Mouse (Mus musculus) liver, embryonic 14.5 days (tissue): Measurements from ENCODE around the gene Tec. TPM values are rescaled to one million over a fixed set of nuclear protein-coding genes. Genes with fewer than 3 reads are reported as not detected.
A peak's percentile ranks its signal among the peaks of the same experiment; 100 is the strongest.

Experiments
- ATAC-seq: fragments of 200-750 bp; cut with Nextera tagmentation; 2 replicates; pipeline ENCODE4 v1.8.0; 2017; ENCODE audit warnings: moderate number of reproducible peaks, mild to moderate bottlenecking, moderate library complexity; ENCODE audit not compliant: insufficient read depth
- DNase-seq, 3 experiments: peaks; one replicate each; pipeline ENCODE4 v3.0.0-alpha.2; 2012 to 2013; ENCODE audit warnings: low read depth in 3 of 3, low spot score in 3 of 3
- H3K27ac ChIP-seq: fragments of 300-500 bp; sonication (generic); 2 replicates; pipeline ENCODE4 v1.5.1; 2014; ENCODE audit warnings: moderate library complexity, mild to moderate bottlenecking, control low read depth, inconsistent platforms
- H3K27me3 ChIP-seq: fragments of 300-500 bp; sonication (generic); 2 replicates; pipeline ENCODE4 v1.6.1; 2014; ENCODE audit warnings: mild to moderate bottlenecking, low read length, moderate library complexity; ENCODE audit not compliant: control insufficient read depth, insufficient read depth
- H3K36me3 ChIP-seq: fragments of 300-500 bp; sonication (generic); replicated peaks from 2 replicates; pipeline ENCODE4 v1.6.1; 2014; ENCODE audit warnings: low read depth; ENCODE audit not compliant: control insufficient read depth, insufficient read depth
- H3K4me1 ChIP-seq, 2 experiments: fragments of 200-500 bp in 1 of 2; fragments of 300-500 bp in 1 of 2; sonication (generic) in 1 of 2; replicated peaks; 2 replicates each; pipeline ENCODE4 v1.6.1; 2012 to 2014; ENCODE audit warnings: antibody characterized with exemption in 1 of 2, inconsistent platforms in 1 of 2, low read length in 1 of 2; ENCODE audit not compliant: control insufficient read depth in 2 of 2, insufficient read depth in 2 of 2
- H3K4me2 ChIP-seq: fragments of 300-500 bp; sonication (generic); 2 replicates; pipeline ENCODE4 v1.6.1; 2014; ENCODE audit warnings: low read depth, mild to moderate bottlenecking, control low read depth, moderate library complexity
- H3K4me3 ChIP-seq, 2 experiments: fragments of 200-500 bp in 1 of 2; fragments of 300-500 bp in 1 of 2; sonication (generic) in 1 of 2; 2 replicates each; pipeline ENCODE4 v1.5.1; 2012 to 2014; ENCODE audit warnings: low read depth in 2 of 2, low read length in 2 of 2, mild to moderate bottlenecking in 2 of 2, control low read depth in 1 of 2, inconsistent platforms in 1 of 2, moderate library complexity in 1 of 2; ENCODE audit not compliant: insufficient read depth in 1 of 2
- H3K9ac ChIP-seq: fragments of 300-500 bp; sonication (generic); replicated peaks from 2 replicates; pipeline ENCODE4 v1.6.1; 2014; ENCODE audit warnings: mild to moderate bottlenecking, control low read depth, moderate library complexity
- H3K9me3 ChIP-seq: fragments of 300-500 bp; sonication (generic); 2 replicates; pipeline ENCODE4 v1.6.1; 2016; ENCODE audit warnings: low read length, mixed read lengths; ENCODE audit not compliant: control insufficient read depth
- CTCF ChIP-seq: IDR thresholded peaks from 2 replicates; pipeline ENCODE4 v1.5.1; 2016; ENCODE audit warnings: antibody characterized with exemption, low read depth, control low read depth
- EP300 ChIP-seq: IDR thresholded peaks from 2 replicates; pipeline ENCODE4 v1.6.1; 2016; ENCODE audit warnings: antibody characterized with exemption, low read depth
- WGBS: fragments of 180-500 bp; shearing (Covaris S2); extraction: QIAGEN DNeasy Blood & Tissue Kit; methylation state at CpG from one replicate; pipeline ENCODE4 v1.1.7; 2014; ENCODE audit not compliant: insufficient replicate concordance; 5-methylcytosine and 5-hydroxymethylcytosine counted together
- polyA plus RNA-seq, 2 experiments: library from polyadenylated mRNA; depleted of rRNA in 1 of 2; stranded (reverse) in 1 of 2; unstranded in 1 of 2; fragments of >200 nt; fragmentation: Nextera tagmentation in 1 of 2; extraction: Ambion mirVana in 1 of 2; gene quantifications; 2 replicates each; pipeline versions ENCODE4 v1.2.1 to v1.2.3; 2012 to 2014

The Tec gene
- polyA plus RNA-seq, 2 experiments = 1.9 to 3.3 TPM

DNA sequence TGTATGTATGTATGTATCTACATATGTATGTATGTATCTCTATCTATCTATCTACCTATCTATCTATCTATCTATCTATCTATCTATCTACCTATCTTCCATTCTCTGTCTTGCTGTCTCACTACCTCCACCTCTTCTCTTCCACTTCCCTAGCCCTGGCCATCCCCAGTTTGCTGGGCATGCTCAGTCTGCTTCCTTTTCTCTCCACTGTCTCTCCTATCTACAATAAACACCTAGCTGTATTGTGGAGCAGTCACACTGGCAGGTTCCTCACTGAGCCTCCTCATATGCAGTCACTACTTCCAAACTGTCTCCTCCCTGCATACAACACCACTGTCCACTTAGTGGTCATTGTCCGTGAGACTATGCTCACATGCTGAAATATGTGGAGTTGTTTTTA lies 135.4 kb downstream of the Tec start:
- WGBS = 67% methylated on average over 1 of the region's 1 CpGs
- no peak overlapping the region for H3K27ac ChIP-seq
- no peaks in the 10 kb centered on the region for H3K27me3 ChIP-seq
- H3K9ac ChIP-seq = no peak overlapping the region
- no peaks in the 10 kb centered on the region; a peak in 1 of 4 replicates for H3K4me1 ChIP-seq
- TF ChIP-seq CTCF = no peak
- TF ChIP-seq EP300 = no peak
- H3K4me2 ChIP-seq = no peak overlapping the region
- no peaks in the 10 kb centered on the region for H3K9me3 ChIP-seq
- no peak for DNase-seq
- H3K4me3 ChIP-seq = no peak overlapping the region
- no peak for ATAC-seq
- H3K36me3 ChIP-seq = no peaks in the 10 kb centered on the region

DNA sequence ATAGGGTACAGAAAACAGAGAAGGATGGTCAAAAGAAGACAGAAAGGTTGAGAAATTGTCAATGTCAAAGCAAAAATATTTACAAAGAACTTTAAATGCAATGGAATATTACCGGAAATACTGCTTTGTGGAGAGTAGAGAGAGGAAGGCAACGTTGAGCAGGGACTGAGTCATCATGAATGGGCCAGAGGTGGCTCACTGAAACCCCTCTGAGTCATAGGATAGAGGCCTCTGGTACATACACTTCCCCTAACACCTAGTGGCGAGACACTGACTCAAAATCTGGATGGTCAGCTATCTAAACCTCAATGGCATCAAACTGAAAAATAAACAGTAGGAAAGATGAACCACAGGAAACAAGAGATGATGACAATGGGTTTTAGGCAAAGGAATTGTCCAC lies 142.9 kb downstream of the Tec start:
- no peak overlapping the region for H3K4me3 ChIP-seq
- no peaks in the 10 kb centered on the region for H3K4me1 ChIP-seq
- ATAC-seq = no peak
- no peaks in the 10 kb centered on the region for H3K36me3 ChIP-seq
- no peak for TF ChIP-seq CTCF
- TF ChIP-seq EP300 = no peak
- no peak overlapping the region for H3K27ac ChIP-seq
- no peaks in the 10 kb centered on the region for H3K27me3 ChIP-seq
- no peak overlapping the region for H3K9ac ChIP-seq
- H3K9me3 ChIP-seq = no peaks in the 10 kb centered on the region
- 44% methylated on average over 3 of the region's 3 CpGs for WGBS
- DNase-seq = no peak
- no peak overlapping the region for H3K4me2 ChIP-seq

DNA sequence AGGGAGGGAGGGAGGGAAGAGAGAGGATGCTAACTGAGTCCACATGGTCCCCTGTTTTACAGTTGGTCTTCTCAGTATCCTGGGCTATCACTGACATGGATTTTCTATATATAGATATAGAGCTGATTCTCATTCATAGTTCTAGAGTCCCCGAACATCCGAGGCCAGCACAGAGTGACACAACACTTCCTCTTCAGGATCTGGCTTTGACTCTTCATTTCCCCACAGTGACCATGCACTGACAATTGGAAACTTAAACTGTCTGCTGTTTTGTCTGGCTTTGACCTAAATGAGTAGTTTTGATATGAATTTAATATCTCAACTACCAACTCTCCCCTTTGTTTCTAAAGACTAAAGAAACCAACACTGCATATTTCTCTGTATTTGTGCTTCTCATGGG lies 144.9 kb downstream of the Tec start:
- H3K27ac ChIP-seq = no peak overlapping the region
- H3K9me3 ChIP-seq = no peaks in the 10 kb centered on the region
- H3K4me3 ChIP-seq = no peak overlapping the region
- no peak overlapping the region for H3K4me2 ChIP-seq
- DNase-seq (no peak), ATAC-seq (no peak)
- no peaks in the 10 kb centered on the region for H3K27me3 ChIP-seq
- no peaks in the 10 kb centered on the region for H3K4me1 ChIP-seq
- H3K9ac ChIP-seq = no peak overlapping the region
- H3K36me3 ChIP-seq = no peaks in the 10 kb centered on the region
- TF ChIP-seq EP300 (no peak), CTCF (no peak)
- 8% methylated on average over 2 of the region's 2 CpGs for WGBS

DNA sequence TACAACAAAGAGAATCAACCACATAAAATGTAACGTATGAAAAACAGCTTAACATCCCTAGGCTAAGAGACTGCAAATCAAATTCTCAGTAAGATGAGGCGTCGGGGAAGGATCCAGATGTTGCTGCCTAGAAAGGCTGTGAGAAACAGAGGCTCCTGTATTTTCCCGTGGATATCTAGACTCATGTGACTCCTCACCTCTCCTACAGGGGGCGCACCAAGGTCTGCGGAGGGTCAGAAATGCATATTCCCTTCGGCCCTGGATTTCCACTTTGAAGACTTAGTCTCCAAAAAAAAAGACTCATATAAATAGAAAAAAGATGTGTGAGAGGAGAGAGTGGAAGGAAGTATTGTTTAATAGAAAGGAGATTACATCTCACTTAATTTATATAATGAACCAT lies 147.7 kb downstream of the Tec start:
- Histone ChIP-seq H3K27ac (no peak overlapping the region), H3K4me1 (no peaks in the 10 kb centered on the region), H3K4me3 (no peak overlapping the region), H3K9me3 (no peaks in the 10 kb centered on the region), H3K4me2 (no peak overlapping the region), H3K36me3 (no peaks in the 10 kb centered on the region), H3K27me3 (no peaks in the 10 kb centered on the region), H3K9ac (no peak overlapping the region)
- TF ChIP-seq CTCF (peak; percentile 59), EP300 (no peak)
- WGBS = 50% methylated on average over 7 of the region's 7 CpGs
- no peak for DNase-seq
- no peak for ATAC-seq

DNA sequence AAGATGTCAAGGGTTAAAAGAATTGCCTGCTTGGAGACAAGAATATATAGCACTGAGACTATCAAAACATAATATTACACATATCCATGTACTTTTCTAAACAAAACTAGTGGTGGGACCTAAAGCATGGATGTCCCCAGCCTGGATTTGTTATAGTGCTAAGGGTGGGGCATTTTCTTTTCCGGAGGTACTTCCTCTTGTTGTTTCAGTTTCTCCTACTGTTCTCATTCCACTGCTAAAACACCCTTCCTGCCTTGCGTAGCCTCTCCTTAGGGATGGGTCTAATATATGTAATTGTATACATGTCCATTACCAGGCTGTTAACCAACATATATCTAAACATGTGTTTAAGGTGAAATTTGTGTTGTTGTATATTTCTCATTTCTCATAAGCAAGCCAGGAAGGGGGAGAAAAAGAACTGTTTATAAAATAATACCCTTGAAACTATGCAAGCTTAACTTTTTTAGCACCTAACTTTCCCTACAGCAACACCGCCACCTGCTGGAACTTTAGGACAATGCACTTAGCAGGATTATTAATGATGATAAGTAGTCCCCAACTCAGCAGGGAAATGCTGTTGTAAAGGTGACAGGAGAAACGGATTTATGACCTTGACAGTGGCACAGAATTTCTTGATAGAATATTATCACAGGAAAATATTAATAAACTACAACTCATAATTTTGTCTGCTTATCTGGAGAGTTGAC lies 157.6 kb downstream of the Tec start:
- H3K4me1 ChIP-seq = no peaks in the 10 kb centered on the region
- no peaks in the 10 kb centered on the region for H3K27me3 ChIP-seq
- peak; percentile 72 for TF ChIP-seq CTCF
- TF ChIP-seq EP300 = no peak
- no peak overlapping the region for H3K4me2 ChIP-seq
- H3K27ac ChIP-seq = no peak overlapping the region
- H3K36me3 ChIP-seq = no peaks in the 10 kb centered on the region
- WGBS = 20% methylated on average over 4 of the region's 4 CpGs
- DNase-seq (peak; percentile 6 to 26 (median 17)), ATAC-seq (no peak)
- H3K9ac ChIP-seq = no peak overlapping the region
- no peaks in the 10 kb centered on the region for H3K9me3 ChIP-seq
- no peak overlapping the region for H3K4me3 ChIP-seq
